Mouse (Mus musculus): ENCODE data around the gene Rpsa. TPM values are rescaled to one million over a fixed set of nuclear protein-coding genes. Genes with fewer than 3 reads are reported as not detected.

Rpsa gene
- polyA plus RNA-seq, 1 experiment = 736 TPM

DNA sequence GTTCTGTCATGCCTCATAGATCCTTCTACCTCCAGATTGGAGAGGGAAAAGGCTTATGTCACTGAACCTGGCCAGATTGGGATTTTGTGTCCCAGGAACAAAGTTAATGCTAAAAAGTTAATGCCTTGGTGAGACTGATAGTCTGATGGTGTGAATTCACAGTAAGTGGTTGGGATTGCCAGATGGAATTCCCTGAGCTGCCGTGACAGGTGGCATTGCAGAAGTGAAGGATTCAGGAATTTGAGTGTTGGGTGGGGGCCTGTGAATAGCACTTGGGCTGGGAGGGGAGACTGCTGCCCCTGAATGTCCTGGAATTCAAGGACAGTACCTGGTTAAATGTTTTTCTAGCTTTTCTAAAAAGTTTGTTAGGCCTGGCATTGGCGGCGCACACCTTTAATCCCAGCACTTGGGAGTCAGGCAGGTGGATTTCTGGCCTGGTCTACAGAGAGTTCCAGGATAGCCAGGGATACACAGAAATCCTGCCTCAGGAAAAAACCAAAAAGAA, 4.3 kb downstream of the Rpsa start:
- H3K27me3 ChIP-seq (ENCODE audit: control insufficient read depth, insufficient read depth, low read length) = no peaks in the 10 kb centered on the region
- 69% methylated on average over 3 of the region's 3 CpGs for WGBS
- H3K4me3 ChIP-seq (replicated peaks; ENCODE audit: insufficient read depth, low read depth, low read length) = no peak overlapping the region
- TF ChIP-seq CTCF (IDR thresholded peaks at IDR 0.05; ENCODE audit: borderline replicate concordance, insufficient read depth, low read depth, low read length) (no peak), POLR2A (IDR thresholded peaks at IDR 0.05; ENCODE audit: borderline replicate concordance, insufficient read depth, low read length) (no peak)
- no peak for DNase-seq
- peaks cover 10% of the 10 kb centered on the region; the same call in 1 of the 2 replicates for H3K4me1 ChIP-seq (ENCODE audit: control insufficient read depth, insufficient read depth, low read length)
- no peak overlapping the region for H3K27ac ChIP-seq (ENCODE audit: insufficient read depth, low read length)

GRCm38 (mm10) chr9:120132980-120133754, 5.7 kb downstream of the Rpsa start:
- Histone ChIP-seq H3K4me1 (ENCODE audit: control insufficient read depth, insufficient read depth, low read length) (peaks cover 10% of the 10 kb centered on the region; the same call in 1 of the 2 replicates), H3K27ac (ENCODE audit: insufficient read depth, low read length) (no peak overlapping the region), H3K4me3 (replicated peaks; ENCODE audit: insufficient read depth, low read depth, low read length) (no peak overlapping the region), H3K27me3 (ENCODE audit: control insufficient read depth, insufficient read depth, low read length) (no peaks in the 10 kb centered on the region)
- 32% methylated on average over 8 of the region's 8 CpGs for WGBS
- no peak for DNase-seq
- no peak for TF ChIP-seq POLR2A (IDR thresholded peaks at IDR 0.05; ENCODE audit: borderline replicate concordance, insufficient read depth, low read length)

DNA sequence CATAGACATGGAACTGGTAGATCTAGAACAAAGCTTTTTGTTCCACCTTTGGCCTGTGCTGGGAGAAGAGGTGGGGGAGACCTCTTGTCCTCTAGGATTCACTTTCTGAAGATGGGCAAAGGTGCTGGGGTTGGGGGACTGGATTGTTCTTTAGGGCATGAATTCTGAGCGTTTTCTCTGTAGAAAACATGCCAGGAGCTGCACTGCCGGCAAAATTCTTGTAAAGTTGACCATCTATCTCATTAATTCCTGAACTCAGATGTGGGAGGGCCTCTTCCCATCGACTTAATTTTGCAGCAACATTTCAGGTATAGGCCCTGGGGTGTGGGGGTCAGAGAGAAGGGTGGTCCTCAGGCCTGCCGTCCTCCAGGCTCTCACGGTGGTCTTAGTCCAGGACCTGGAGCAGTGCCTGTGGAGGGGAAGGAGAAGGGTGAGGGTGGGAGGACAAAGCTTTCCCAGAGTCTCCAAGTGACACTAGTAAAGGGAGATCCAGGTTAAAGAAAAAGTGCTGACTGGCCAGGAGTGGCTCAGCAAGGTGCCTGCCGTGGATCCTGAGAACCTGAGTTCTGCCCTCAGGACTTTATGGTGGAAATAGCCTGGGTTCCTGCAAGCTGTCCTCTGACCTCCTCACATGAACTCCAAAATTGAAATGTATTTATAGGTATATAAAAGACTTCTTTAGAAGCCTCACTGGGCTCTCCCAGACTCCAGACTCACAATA, 6.4 kb downstream of the Rpsa start:
- H3K4me1 ChIP-seq (ENCODE audit: control insufficient read depth, insufficient read depth, low read length) = peaks cover 5% of the 10 kb centered on the region; the same call in 1 of the 2 replicates
- no peak overlapping the region for H3K4me3 ChIP-seq (replicated peaks; ENCODE audit: insufficient read depth, low read depth, low read length)
- DNase-seq = no peak
- WGBS = 37% methylated on average over 6 of the region's 6 CpGs
- H3K27ac ChIP-seq (ENCODE audit: insufficient read depth, low read length) = no peak overlapping the region
- H3K27me3 ChIP-seq (ENCODE audit: control insufficient read depth, insufficient read depth, low read length) = no peaks in the 10 kb centered on the region
- no peak for TF ChIP-seq POLR2A (IDR thresholded peaks at IDR 0.05; ENCODE audit: borderline replicate concordance, insufficient read depth, low read length)
- TF ChIP-seq CTCF (IDR thresholded peaks at IDR 0.05; ENCODE audit: borderline replicate concordance, insufficient read depth, low read depth, low read length) = no peak

- H3K27me3 ChIP-seq (ENCODE audit: control insufficient read depth, insufficient read depth, low read length) = no peaks in the 10 kb centered on the region
- no peak overlapping the region for H3K4me3 ChIP-seq (replicated peaks; ENCODE audit: insufficient read depth, low read depth, low read length)
- no peak for DNase-seq
- no peaks in the 10 kb centered on the region; the same call in 1 of the 2 replicates for H3K4me1 ChIP-seq (ENCODE audit: control insufficient read depth, insufficient read depth, low read length)
- no peak overlapping the region for H3K27ac ChIP-seq (ENCODE audit: insufficient read depth, low read length)
- WGBS = 83% methylated on average over 13 of the region's 13 CpGs
- TF ChIP-seq POLR2A (IDR thresholded peaks at IDR 0.05; ENCODE audit: borderline replicate concordance, insufficient read depth, low read length) (no peak), CTCF (IDR thresholded peaks at IDR 0.05; ENCODE audit: borderline replicate concordance, insufficient read depth, low read depth, low read length) (no peak)
Measured at GRCm38 (mm10) chr9:120134529-120135160, 7.2 kb downstream of the Rpsa start.

DNA sequence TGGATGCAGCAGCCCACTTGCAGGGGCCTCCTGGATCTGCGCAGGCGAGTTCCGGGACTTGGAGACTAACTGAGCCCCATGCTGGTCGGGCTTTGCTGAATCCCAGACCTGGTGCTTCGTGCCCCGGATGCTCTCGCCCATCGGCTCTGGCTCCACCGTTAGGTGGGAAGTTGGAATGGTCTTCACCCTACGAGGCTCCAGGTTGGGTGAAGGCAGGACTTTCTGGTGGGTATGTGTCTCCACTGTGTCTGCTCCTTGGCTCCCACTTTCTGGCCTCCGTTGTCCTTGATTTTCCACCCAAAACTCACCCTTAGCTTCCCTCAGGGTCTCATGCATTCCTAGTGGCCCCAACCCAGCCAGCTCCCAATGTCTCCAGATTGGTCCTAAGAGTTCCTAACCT, 8.0 kb downstream of the Rpsa start:
- Histone ChIP-seq H3K27me3 (ENCODE audit: control insufficient read depth, insufficient read depth, low read length) (no peaks in the 10 kb centered on the region), H3K4me3 (replicated peaks; ENCODE audit: insufficient read depth, low read depth, low read length) (no peak overlapping the region), H3K4me1 (ENCODE audit: control insufficient read depth, insufficient read depth, low read length) (no peaks in the 10 kb centered on the region), H3K27ac (ENCODE audit: insufficient read depth, low read length) (no peak overlapping the region)
- DNase-seq = no peak
- TF ChIP-seq POLR2A (IDR thresholded peaks at IDR 0.05; ENCODE audit: borderline replicate concordance, insufficient read depth, low read length) (no peak), CTCF (IDR thresholded peaks at IDR 0.05; ENCODE audit: borderline replicate concordance, insufficient read depth, low read depth, low read length) (no peak)
- 80% methylated on average over 11 of the region's 11 CpGs for WGBS

GRCm38 (mm10) chr9:120140652-120141051, 13.2 kb downstream of the Rpsa start:
- H3K4me3 ChIP-seq (replicated peaks; ENCODE audit: insufficient read depth, low read depth, low read length) = no peak overlapping the region
- DNase-seq = peak; percentile 60 to 72
- TF ChIP-seq CTCF (IDR thresholded peaks at IDR 0.05; ENCODE audit: borderline replicate concordance, insufficient read depth, low read depth, low read length) (peak; percentile 86), POLR2A (IDR thresholded peaks at IDR 0.05; ENCODE audit: borderline replicate concordance, insufficient read depth, low read length) (no peak)
- WGBS = 6% methylated on average over 4 of the region's 4 CpGs
- H3K27me3 ChIP-seq (ENCODE audit: control insufficient read depth, insufficient read depth, low read length) = no peaks in the 10 kb centered on the region
- H3K27ac ChIP-seq (ENCODE audit: insufficient read depth, low read length) = no peak overlapping the region
- H3K4me1 ChIP-seq (ENCODE audit: control insufficient read depth, insufficient read depth, low read length) = no peaks in the 10 kb centered on the region

GRCm38 (mm10) chr9:120144474-120144873, 17.0 kb downstream of the Rpsa start:
- Histone ChIP-seq H3K27me3 (ENCODE audit: control insufficient read depth, insufficient read depth, low read length) (no peaks in the 10 kb centered on the region), H3K4me1 (ENCODE audit: control insufficient read depth, insufficient read depth, low read length) (no peaks in the 10 kb centered on the region), H3K4me3 (replicated peaks; ENCODE audit: insufficient read depth, low read depth, low read length) (no peak overlapping the region), H3K27ac (ENCODE audit: insufficient read depth, low read length) (peak overlapping the region; percentile 52; the same call in 1 of the 2 replicates)
- peak in 1 of 2 experiments; percentile 29 for DNase-seq
- 73% methylated on average over 13 of the region's 13 CpGs for WGBS
- TF ChIP-seq CTCF (IDR thresholded peaks at IDR 0.05; ENCODE audit: borderline replicate concordance, insufficient read depth, low read depth, low read length) = no peak
- TF ChIP-seq POLR2A (IDR thresholded peaks at IDR 0.05; ENCODE audit: borderline replicate concordance, insufficient read depth, low read length) = no peak
